Mouse (Mus musculus) small intestine, adult 2 months (tissue): Measurements from ENCODE around the gene Slc39a7.

Experiments
- CTCF ChIP-seq: fragments of 200-500 bp; IDR thresholded peaks from 2 replicates; pipeline ENCODE4 v1.5.1; 2012; ENCODE audit warnings: low read depth, mild to moderate bottlenecking, control low read depth, inconsistent platforms, low read length, moderate library complexity, mixed read lengths; ENCODE audit not compliant: insufficient replicate concordance, insufficient read length; ENCODE audit errors: extremely low read depth
- POLR2A ChIP-seq: fragments of 200-500 bp; IDR thresholded peaks from 2 replicates; pipeline ENCODE4 v1.6.1; 2012; ENCODE audit warnings: low read depth, mild to moderate bottlenecking, control low read depth, inconsistent platforms, low read length, moderate library complexity

DNA sequence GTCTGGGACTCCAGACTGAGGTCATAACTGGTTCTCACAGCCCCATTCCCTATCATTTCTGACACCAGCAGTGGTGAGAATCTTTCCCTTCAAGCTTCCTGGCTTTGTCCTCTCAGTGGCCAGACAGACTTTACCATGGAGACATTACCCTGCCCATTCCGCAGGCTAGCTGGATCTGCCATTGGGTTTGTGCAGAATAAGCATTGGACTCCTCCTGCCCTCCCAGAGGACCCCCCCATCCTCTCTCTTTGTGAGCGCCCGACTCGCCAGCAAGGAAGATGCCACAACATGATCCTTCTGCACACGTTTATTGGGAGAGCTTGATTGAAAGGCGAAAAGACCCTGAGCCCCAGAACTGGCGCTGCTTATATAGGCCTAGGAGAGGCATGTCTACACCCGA is 18.0 kb downstream of the Slc39a7 start:
- TF ChIP-seq CTCF (no peak), POLR2A (no peak)
